ENCODE assay signal across 10 mouse cellular contexts in the genomic region with DNA sequence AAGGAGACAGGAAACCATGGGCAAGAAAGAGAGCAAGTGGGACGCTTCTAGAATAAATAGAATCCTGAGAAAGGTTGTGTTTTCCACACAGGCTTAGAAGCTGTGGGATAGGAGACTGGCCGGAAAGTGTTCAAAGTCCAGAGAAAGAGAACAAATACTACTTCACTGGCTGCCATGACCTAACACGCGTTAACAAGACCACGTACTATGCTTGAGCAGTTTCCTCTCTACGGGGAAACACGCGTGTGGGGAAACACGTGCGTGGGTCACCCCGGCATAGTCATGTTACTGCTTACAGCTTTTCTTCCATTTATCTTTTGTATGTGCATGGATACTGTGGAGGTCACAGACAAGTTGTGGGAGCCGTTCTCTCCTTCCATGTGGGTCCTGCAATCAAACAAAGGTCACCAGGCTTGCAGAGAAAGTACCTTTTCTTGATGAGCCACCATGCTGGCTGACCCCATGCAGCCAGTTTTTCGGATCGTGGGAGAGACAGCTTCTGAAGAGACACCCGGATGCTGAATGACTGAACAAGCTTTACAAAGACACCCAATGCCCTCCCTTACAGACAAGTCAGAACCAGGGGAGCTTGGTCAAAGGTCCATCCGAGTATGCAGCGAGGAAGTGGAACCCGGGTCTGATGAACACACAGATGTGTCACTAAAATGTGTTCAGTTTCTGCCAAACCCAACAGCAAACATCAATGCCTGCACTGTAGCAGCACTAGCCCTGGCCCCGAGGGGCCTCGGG. TPM values are rescaled to one million over a fixed set of nuclear protein-coding genes. Genes with fewer than 3 reads are reported as not detected.
DNase-seq lines count a peak whose midpoint lies in the region; ATAC-seq and TF ChIP-seq lines count a peak whose summit lies in the region.
"Had no signal": no experiment of that assay in that cellular context is flagged by ENCODE, and none has a peak within 500 bp of the region (broad histone marks: within the 10 kb centered on the region; RNA-seq: fewer than 3 reads in every experiment).

No protein-coding gene starts in this region.

- TF ChIP-seq POLR2A in bone marrow macrophage, adult 2 months (IDR thresholded peaks at IDR 0.05; ENCODE audit: borderline replicate concordance, low read depth, low read length), result no peak

- H3K4me3 ChIP-seq in kidney, embryonic 16.5 days (ENCODE audit: low read length), result no peak overlapping the region
- H3K4me3 ChIP-seq in bone marrow macrophage, adult 2 months (ENCODE audit: insufficient read depth, low read length), result peak overlapping the region; percentile 86
- peak overlapping the region; percentile 100; the same call in 1 of the 2 replicates for H3K4me3 ChIP-seq in intestine, embryonic 16.5 days (ENCODE audit: low read length)
- H3K4me3 ChIP-seq in liver, embryonic 13.5 days (replicated peaks), result peak overlapping the region; percentile 96

- no peaks in the 10 kb centered on the region for H3K9me3 ChIP-seq in kidney, embryonic 16.5 days (ENCODE audit: low read length)
- H3K9me3 ChIP-seq in intestine, embryonic 16.5 days (ENCODE audit: control insufficient read depth, low read length), result no peaks in the 10 kb centered on the region
- H3K9me3 ChIP-seq in liver, embryonic 13.5 days (replicated peaks), result no peaks in the 10 kb centered on the region
- H3K9me3 ChIP-seq: forebrain, embryonic 12.5 days had no signal

- TF ChIP-seq CTCF in bone marrow macrophage, adult 2 months (IDR thresholded peaks at IDR 0.05; ENCODE audit: low read depth, low read length), result no peak

- H3K4me2 ChIP-seq in kidney, embryonic 16.5 days (replicated peaks; ENCODE audit: low read depth, low read length), result no peak overlapping the region; the same call in 1 of the 2 replicates
- peak overlapping the region; percentile 77 for H3K4me2 ChIP-seq in intestine, embryonic 16.5 days (ENCODE audit: low read depth, low read length)
- peak overlapping the region; percentile 89 for H3K4me2 ChIP-seq in liver, embryonic 13.5 days

- H3K27me3 ChIP-seq in kidney, embryonic 16.5 days (ENCODE audit: insufficient read depth, low read length), result no peaks in the 10 kb centered on the region
- no peaks in the 10 kb centered on the region for H3K27me3 ChIP-seq in intestine, embryonic 16.5 days (replicated peaks; ENCODE audit: control insufficient read depth, insufficient read depth, low read length)
- H3K27me3 ChIP-seq in liver, embryonic 13.5 days, result no peaks in the 10 kb centered on the region
- H3K27me3 ChIP-seq: forebrain, embryonic 12.5 days had no signal

- peak; percentile 47 for DNase-seq in kidney, adult 18-20 months
- DNase-seq in liver, embryonic 13.5 days, result no peak
- DNase-seq in lung, postnatal 25 days (ENCODE audit: low spot score), result no peak
- DNase-seq in urinary bladder, postnatal 25 days (ENCODE audit: low spot score), result no peak
- DNase-seq: lung, postnatal 14 days; right cerebral cortex, postnatal 14 days had no signal

- H3K36me3 ChIP-seq in kidney, embryonic 16.5 days (ENCODE audit: insufficient read depth, low read length), result no peaks in the 10 kb centered on the region
- H3K36me3 ChIP-seq in intestine, embryonic 16.5 days (ENCODE audit: control insufficient read depth, insufficient read depth, low read length), result no peaks in the 10 kb centered on the region
- peaks cover 41% of the 10 kb centered on the region for H3K36me3 ChIP-seq in liver, embryonic 13.5 days

- H3K9ac ChIP-seq in kidney, embryonic 16.5 days (replicated peaks; ENCODE audit: low read length), result no peak overlapping the region
- no peak overlapping the region for H3K9ac ChIP-seq in intestine, embryonic 16.5 days (ENCODE audit: low read depth, low read length)
- peak overlapping the region; percentile 91 for H3K9ac ChIP-seq in liver, embryonic 13.5 days
- H3K9ac ChIP-seq: forebrain, embryonic 12.5 days had no signal

- peaks cover 22% of the 10 kb centered on the region for H3K4me1 ChIP-seq in kidney, embryonic 16.5 days (ENCODE audit: insufficient read depth, low read length)
- peaks cover 16% of the 10 kb centered on the region for H3K4me1 ChIP-seq in bone marrow macrophage, adult 2 months (ENCODE audit: control insufficient read depth, insufficient read depth, low read length)
- H3K4me1 ChIP-seq in intestine, embryonic 16.5 days (ENCODE audit: control insufficient read depth, insufficient read depth, low read length), result peaks cover 19% of the 10 kb centered on the region
- peaks cover 66% of the 10 kb centered on the region for H3K4me1 ChIP-seq in liver, embryonic 13.5 days (replicated peaks)

- WGBS in kidney, embryonic 16.5 days, result 89% methylated on average over 20 of the region's 20 CpGs
- 91% methylated on average over 20 of the region's 20 CpGs for WGBS in intestine, embryonic 16.5 days
- 74% methylated on average over 20 of the region's 20 CpGs for whole genome bisulfite sequencing in liver, embryonic 13.5 days (ENCODE audit: insufficient replicate concordance)

- ATAC-seq in kidney, embryonic 16.5 days (ENCODE audit: low FRiP score, low TSS enrichment), result no peak
- ATAC-seq in intestine, embryonic 16.5 days, result no peak
- no peak for ATAC-seq in liver, embryonic 13.5 days (ENCODE audit: low read depth)

- H3K27ac ChIP-seq in kidney, embryonic 16.5 days (ENCODE audit: low read length), result no peak overlapping the region
- no peak overlapping the region for H3K27ac ChIP-seq in bone marrow macrophage, adult 2 months (ENCODE audit: insufficient read depth, low read depth, low read length)
- no peak overlapping the region for H3K27ac ChIP-seq in intestine, embryonic 16.5 days (ENCODE audit: low read length)
- H3K27ac ChIP-seq in liver, embryonic 13.5 days, result peak overlapping the region; percentile 50
- H3K27ac ChIP-seq: forebrain, embryonic 12.5 days had no signal

RNA-seq across cellular contexts. Expression of a gene that starts 2.0 kb away (rescaled TPM):
- polyA plus RNA-seq in kidney, embryonic 16.5 days (2015; fragmentation: Nextera tagmentation; extraction: Ambion mirVana), result 54.8 and 57.7 TPM in 2 replicates
- 17.1 and 20.9 TPM in 2 replicates for polyA plus RNA-seq in bone marrow macrophage, adult 2 months (2012; ENCODE audit: insufficient read depth, insufficient read length, missing spikeins)
- 54.5 and 55.6 TPM in 2 replicates for polyA plus RNA-seq in intestine, embryonic 16.5 days (2015; fragmentation: Nextera tagmentation; extraction: Ambion mirVana)
- polyA plus RNA-seq in liver, embryonic 13.5 days (2015; fragmentation: Nextera tagmentation; extraction: Ambion mirVana), result 42.1 and 52.3 TPM in 2 replicates
